Mouse (Mus musculus) adrenal gland, postnatal 36 days (tissue): Measurements from ENCODE around the gene Abcc10. TPM values are rescaled to one million over a fixed set of nuclear protein-coding genes. Genes with fewer than 3 reads are reported as not detected.

Experiments used
- DNase-seq, 2 experiments: peaks; one replicate each; pipeline ENCODE4 v3.0.0; 2021; ENCODE audit warnings: mixed read lengths in 1 of 2
- total RNA-seq, 2 experiments: library from RNA; stranded (reverse); gene quantifications; 2 replicates each; pipeline ENCODE4 v1.2.3; 2021

Abcc10 gene
- total RNA-seq, 2 experiments from 2014 or later, result 6.8 to 7.4 TPM

- no peak for DNase-seq
These were observed 42.7 kb downstream of the Abcc10 start for GRCm38 (mm10) chr17:46285407-46285806.

DNA sequence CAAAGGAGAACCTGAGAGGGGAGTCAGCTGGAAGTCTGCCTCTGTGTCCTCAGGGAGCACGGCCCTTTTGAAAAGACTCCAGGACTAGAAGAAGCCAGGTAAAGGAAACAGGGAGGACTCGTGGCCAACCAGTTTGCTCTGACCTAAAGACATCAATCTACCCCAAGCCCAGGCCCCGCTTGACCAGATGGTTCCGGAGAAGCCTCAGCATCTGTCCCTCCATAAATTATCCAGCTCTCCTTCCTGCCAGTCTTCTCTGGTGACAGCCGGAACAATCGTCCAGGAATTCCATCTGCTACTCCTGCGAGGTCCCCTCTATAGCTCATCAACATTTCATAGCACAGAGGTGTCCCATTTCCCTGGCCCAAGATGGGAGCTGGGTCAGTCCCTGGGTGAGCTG is 43.5 kb downstream of the Abcc10 start:
- no peak for DNase-seq

DNA sequence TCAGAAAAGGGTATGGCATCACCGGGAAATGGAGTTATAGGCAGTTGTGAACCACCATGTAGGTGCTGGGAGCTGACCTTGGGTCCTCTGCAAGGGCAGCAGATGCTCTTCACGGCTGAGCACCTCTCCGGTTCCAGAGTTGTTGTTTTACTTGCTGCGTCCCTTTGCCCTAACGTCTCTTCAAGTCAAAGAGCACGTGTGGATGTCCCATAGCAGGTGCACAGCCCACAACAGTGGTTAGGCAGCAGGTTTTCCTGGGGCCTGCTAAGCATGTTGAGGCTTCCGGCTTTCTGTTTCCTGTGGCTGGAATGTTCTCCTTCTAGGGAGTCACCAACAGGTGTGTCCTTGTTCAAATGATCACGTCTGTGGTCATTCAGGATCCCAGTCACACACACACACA is 44.2 kb downstream of the Abcc10 start:
- DNase-seq, result no peak

GRCm38 (mm10) chr17:46283140-46283539 is 45.0 kb downstream of the Abcc10 start:
- DNase-seq, result no peak

GRCm38 (mm10) chr17:46282483-46283123 is 45.5 kb downstream of the Abcc10 start, which contains the start of gene Tjap1:
Tjap1 (minus strand) TSS chr17:46283026.
- peak; percentile 93 to 96 for DNase-seq

- DNase-seq, result peak; percentile 69 to 80
These were observed 50.0 kb downstream of the Abcc10 start for GRCm38 (mm10) chr17:46278011-46278765.

DNA sequence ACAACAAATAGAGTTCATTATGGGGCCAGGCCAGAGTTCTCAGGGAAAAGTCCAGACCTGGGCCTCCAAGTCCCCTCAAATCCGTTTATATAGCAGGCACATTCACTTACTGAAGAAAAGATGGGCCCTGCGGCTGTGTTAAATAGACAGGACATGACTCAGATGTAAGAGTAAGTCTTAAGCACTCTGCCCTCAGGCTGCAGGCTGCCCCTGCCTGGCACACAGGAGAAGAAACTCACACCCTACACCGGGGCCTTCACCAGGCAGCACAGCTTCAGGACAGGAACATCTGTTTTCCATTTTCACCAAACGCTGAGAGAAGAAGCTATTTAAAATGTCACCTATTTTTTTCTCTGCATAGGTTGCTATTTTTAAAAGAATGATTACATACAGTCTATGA is 50.6 kb downstream of the Abcc10 start:
- DNase-seq, result peak; percentile 34 to 43

DNA sequence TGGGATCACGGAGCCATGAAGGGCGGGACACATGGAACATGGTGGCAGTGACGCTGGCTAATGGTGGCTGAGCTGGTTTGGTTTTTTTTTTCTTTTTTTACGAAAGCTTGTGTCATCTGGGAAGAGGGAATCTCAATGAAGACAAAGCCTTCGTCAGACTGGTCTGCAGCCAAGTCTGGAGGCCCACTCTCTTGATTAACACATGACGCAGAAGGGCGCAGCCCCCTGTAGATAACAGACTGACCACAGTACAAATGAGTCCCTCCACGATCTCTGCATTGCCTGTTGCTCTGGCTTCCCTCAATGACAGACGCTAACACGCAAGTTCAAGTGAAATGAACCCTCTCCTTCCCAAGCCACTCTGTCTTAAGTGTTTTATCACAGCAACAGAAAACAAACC is 52.6 kb downstream of the Abcc10 start:
- DNase-seq, result no peak

GRCm38 (mm10) chr17:46275034-46275433 is 53.1 kb downstream of the Abcc10 start:
- no peak for DNase-seq

DNA sequence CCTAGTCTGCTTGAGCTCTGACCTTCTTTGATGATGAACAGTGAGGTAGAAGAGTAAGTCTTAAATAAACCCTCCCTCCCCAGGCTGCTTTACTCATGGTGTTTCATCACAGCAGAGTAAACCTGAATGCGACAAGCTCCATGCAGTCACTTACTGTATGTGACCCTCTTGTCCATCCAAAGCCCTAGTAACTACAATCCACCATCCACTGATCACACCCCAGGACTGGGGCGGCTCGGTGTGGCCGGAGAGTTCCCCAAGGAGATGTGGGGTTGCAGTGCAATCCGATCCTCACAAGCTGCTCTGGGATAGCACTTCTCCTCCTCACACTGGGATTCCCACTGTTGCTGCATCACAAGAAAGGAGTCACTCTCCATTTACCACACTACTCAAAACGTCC is 53.7 kb downstream of the Abcc10 start:
- DNase-seq, result no peak

DNA sequence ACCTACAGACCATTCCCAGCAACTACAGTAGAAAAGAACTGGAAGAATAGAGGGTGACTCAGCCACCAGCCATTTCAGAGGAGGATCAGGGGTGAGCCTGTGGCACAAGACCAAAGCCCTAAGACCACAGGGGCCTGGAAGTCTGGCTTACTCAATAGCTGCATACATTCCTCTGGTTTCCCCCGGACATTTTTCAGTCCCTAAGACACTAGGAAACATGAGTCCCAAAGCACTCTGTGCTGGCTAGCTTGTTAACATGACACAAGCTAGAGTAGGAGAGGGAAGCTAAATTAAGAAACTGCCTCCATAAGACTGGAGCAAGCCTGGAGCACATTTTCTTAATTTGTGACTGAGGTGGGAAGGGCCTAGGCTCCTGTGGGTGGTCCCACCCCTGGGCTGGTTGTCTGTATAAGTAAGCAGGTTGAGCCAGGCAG is 54.3 kb downstream of the Abcc10 start:
- peak; percentile 37 to 46 for DNase-seq

DNA sequence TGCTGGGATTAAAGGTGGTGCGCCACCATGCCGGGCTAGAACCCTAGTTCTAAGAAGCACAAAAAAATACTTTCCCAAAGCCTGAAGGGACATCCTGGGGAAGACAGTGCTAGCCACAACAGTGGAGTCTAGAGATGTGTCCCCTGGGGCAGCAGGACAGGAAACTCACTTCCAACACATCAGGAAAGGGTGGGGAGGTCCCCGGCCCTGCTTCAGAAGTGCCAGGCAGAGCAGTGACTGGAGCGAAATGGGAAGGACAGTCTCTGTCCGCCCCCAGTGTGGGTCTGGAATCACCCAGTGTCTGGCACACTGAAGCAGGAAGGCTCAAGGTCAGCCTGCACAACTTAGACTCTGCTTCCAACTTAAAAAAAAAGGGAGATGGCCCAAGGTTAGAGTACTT is 55.5 kb downstream of the Abcc10 start:
- DNase-seq, result peak; percentile 67 to 78

- no peak for DNase-seq
These were observed 56.1 kb downstream of the Abcc10 start for GRCm38 (mm10) chr17:46272058-46272457.

DNA sequence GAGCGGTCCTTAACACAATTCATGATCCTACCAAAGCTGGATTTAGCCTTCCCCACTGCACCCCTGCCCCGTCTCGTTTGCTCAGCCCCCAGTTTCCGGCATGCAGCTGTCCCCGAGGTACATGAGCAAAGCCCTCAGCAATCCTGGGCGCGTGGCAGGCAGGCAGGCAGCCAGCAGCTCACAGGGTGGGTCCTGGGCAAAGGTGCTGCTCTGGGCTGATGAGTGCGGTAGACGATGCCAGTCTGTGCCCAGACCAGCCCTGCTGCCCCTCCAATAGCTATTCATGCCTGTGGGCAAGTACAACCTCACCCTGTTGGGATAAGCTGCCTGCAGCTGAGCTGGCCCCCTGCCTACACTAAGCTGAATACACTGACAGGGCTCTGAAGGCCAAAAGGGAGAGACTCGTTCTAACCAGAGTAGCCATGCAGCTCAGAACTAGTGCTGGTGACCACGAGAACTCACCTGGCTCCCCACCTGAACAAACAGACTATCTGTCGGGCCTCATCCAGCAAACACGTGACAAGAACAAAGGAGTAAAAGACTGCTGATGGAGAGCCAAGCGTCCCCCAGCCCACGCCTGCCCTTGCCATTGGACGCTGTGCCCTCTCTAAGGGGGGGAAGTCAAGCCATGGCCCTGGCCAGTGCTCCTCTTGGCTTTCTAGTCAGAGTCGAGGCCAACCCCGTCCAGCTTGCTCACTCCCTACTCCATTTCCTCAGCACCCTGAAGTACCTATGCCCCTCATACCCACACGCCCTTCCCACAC is 58.2 kb downstream of the Abcc10 start:
- DNase-seq, result no peak

DNA sequence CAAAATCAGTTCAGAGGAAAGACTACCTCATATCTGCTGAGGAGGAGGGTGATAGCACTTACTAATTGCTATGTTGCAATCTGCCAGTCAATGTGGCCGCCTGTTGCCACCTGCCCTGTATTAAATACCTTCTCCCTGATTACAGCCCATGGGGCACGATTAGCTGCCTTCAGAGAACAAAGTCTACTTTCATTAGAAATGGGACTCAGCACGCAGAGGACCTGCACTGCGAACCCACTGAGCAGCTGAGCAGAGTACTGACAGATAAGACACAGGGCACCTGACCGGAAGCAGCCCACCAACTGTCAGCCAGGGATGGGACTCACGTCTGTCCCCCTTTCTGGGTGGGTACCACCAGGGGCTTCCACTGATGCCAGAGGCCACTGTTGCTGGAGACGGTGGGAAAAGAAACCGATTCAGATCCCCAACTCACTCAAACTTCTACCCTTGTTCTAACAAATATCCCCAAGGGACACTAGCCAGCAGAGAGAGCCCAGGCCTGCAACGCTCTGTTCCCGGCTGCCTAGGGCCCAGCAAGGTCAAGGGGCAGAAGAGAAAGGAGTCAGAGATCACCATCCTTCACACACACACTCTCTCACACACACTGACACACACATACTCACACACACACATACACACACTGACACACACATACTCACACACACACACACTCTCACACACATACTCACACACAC is 60.0 kb downstream of the Abcc10 start:
- no peak for DNase-seq

GRCm38 (mm10) chr17:46267511-46267910 is 60.6 kb downstream of the Abcc10 start:
- DNase-seq, result no peak

DNA sequence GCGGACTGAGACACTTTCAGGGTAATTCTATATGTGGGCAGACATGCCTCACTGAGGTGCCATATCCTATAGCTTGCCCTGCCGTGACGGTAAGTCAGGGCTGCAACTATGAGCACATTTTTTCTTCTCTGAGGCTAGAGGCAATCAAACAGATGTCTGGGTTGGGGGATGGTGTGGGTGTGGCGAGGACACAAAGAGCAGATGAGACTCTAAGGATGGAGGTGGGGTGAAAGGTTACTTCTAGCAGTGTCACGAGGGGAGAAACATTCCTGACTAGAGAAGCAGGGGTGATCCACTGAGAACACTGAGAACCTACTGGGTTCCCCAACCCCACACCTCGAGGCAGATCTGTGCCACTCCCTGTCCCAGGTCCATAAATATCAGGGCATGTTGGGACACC is 61.2 kb downstream of the Abcc10 start:
- no peak for DNase-seq

GRCm38 (mm10) chr17:46265918-46266618 is 62.1 kb downstream of the Abcc10 start:
- peak; percentile 79 to 88 for DNase-seq

DNA sequence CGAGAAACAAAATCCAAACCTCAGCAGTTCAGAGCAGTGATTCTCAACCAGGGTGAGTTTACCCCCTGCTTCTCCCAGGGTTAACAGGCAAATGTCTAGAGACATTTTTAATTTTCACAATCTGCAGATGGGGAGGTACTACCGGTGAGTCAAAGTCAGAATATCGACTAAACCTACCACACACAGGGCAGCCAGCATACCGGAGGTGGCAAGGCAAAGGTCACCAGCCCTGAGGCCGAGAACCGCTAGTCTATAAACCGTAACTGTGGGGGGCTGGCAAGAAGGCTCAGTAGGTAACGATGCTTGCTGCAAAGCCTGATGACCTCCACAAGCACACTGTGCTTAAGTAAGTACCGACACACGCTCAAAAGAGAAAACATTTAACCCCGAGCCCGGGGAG is 62.6 kb downstream of the Abcc10 start:
- no peak for DNase-seq

DNA sequence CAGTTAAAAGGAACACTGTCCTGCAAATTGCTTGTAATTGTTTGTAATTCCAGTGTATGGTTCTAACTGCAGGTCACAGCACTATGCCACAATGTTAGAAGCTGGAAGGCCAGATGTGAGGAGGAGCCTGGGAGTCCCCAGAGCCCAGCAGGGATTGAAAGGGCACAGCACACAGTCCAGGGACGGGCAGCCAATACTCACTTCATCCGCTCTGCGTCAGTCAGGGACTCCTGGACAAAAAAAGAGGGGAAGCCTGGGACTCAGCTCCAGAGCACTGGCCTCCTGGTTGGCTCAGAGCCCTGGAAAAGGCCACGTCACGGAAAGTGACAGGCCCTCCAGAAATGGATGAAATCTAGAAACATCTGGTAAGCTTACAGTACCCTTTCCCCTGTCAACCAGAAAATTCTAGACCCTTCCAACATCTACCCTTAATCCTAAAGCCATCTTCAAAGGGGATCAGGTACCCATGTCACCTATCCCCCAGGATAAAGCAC is 65.9 kb downstream of the Abcc10 start:
- DNase-seq, result no peak

DNA sequence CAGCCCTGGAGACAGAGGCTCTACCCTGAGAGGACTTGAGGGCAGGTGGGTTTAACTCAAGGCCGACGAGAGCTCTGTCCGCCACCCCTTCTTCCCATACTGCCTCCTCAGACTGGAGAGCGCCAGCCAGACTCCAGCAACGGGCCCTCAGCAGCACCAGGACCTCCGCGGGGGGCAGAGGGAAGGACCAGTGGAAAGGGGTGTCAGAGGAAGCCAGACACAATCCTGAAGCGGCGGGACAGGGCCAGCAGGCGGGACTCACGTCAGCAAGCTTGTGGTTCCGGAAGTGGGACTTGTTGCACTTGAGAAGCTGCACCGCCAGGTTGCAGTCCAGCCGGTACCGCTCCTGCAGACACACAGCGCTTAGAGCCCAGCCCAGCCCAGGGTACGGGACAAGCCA is 68.5 kb downstream of the Abcc10 start:
- no peak for DNase-seq
